Mouse (Mus musculus): ENCODE measurements at regions not wholly inside any gene's neighbourhood (a gene's known extent, or its start where the extent isn't known, plus 50 kb on each side); places are given as distances from the start of the nearest gene placed in this dataset.

GRCm38 (mm10) chr16:30774951-30775661 is 175.6 kb downstream of the Fam43a start:
- no peak for DNase-seq (ENCODE audit: low read depth, low spot score)

- DNase-seq (ENCODE audit: low read depth, low spot score) = no peak
Observed at GRCm38 (mm10) chr16:30775740-30776700, 176.5 kb downstream of the Fam43a start.

GRCm38 (mm10) chr16:30777416-30777815 is 177.9 kb downstream of the Fam43a start:
- DNase-seq (ENCODE audit: low read depth, low spot score) = no peak

- DNase-seq (ENCODE audit: low read depth, low spot score) = no peak
Observed at GRCm38 (mm10) chr16:30778078-30778477, 178.6 kb downstream of the Fam43a start.

GRCm38 (mm10) chr16:30778945-30779344 is 179.4 kb downstream of the Fam43a start:
- DNase-seq (ENCODE audit: low read depth, low spot score) = no peak

GRCm38 (mm10) chr16:30784261-30784660 is 184.7 kb downstream of the Fam43a start:
- no peak for DNase-seq (ENCODE audit: low read depth, low spot score)

GRCm38 (mm10) chr16:30784949-30785348 is 185.4 kb downstream of the Fam43a start:
- no peak for DNase-seq (ENCODE audit: low read depth, low spot score)

- DNase-seq (ENCODE audit: low read depth, low spot score) = no peak
Observed at GRCm38 (mm10) chr16:30786060-30786459, 186.5 kb downstream of the Fam43a start.

GRCm38 (mm10) chr16:30787351-30787750 is 187.8 kb downstream of the Fam43a start:
- no peak for DNase-seq (ENCODE audit: low read depth, low spot score)

GRCm38 (mm10) chr16:30788321-30788781 is 188.8 kb downstream of the Fam43a start:
- DNase-seq (ENCODE audit: low read depth, low spot score) = no peak

GRCm38 (mm10) chr16:30788944-30789781 is 189.6 kb downstream of the Fam43a start:
- DNase-seq (ENCODE audit: low read depth, low spot score) = no peak

- no peak for DNase-seq (ENCODE audit: low read depth, low spot score)
Observed at GRCm38 (mm10) chr16:30790036-30790435, 190.5 kb downstream of the Fam43a start.

- no peak for DNase-seq (ENCODE audit: low read depth, low spot score)
Observed at GRCm38 (mm10) chr16:30790551-30791001, 191.1 kb downstream of the Fam43a start.

GRCm38 (mm10) chr16:30791048-30791855 is 191.7 kb downstream of the Fam43a start:
- no peak for DNase-seq (ENCODE audit: low read depth, low spot score)

GRCm38 (mm10) chr16:30792738-30793377 is 193.3 kb downstream of the Fam43a start:
- DNase-seq (ENCODE audit: low read depth, low spot score) = no peak

- no peak for DNase-seq (ENCODE audit: low read depth, low spot score)
Observed at GRCm38 (mm10) chr16:30793378-30793753, 193.8 kb downstream of the Fam43a start.

- no peak for DNase-seq (ENCODE audit: low read depth, low spot score)
Observed at GRCm38 (mm10) chr16:30793856-30794255, 194.3 kb downstream of the Fam43a start.

- DNase-seq (ENCODE audit: low read depth, low spot score) = no peak
Observed at GRCm38 (mm10) chr16:30795501-30795904, 196.0 kb downstream of the Fam43a start.

- DNase-seq (ENCODE audit: low read depth, low spot score) = no peak
Observed at GRCm38 (mm10) chr16:30796103-30796502, 196.6 kb downstream of the Fam43a start.

GRCm38 (mm10) chr16:30797006-30797405 is 197.5 kb downstream of the Fam43a start:
- no peak for DNase-seq (ENCODE audit: low read depth, low spot score)

All from WW6 (cell line).